Mouse (Mus musculus) gastrocnemius, postnatal 10 days (tissue): ENCODE measurements around the gene Gm21887. TPM values are rescaled to one million over a fixed set of nuclear protein-coding genes. Genes with fewer than 3 reads are reported as not detected.
"Not testable (repeated sequence)": the region's sequence is repeated elsewhere in the genome, so short reads cannot be mapped to it uniquely, and the experiment has no call there.

Source experiments
- DNase-seq: peaks from one replicate; pipeline ENCODE4 v3.0.0; 2021; ENCODE audit warnings: mixed read lengths
- total RNA-seq, 2 experiments: library from RNA; stranded (reverse); gene quantifications; 2 replicates each; pipeline ENCODE4 v1.2.3; 2021

Gm21887 gene
- total RNA-seq, 2 experiments from 2014 or later = 47.0 to 72.9 TPM

DNA sequence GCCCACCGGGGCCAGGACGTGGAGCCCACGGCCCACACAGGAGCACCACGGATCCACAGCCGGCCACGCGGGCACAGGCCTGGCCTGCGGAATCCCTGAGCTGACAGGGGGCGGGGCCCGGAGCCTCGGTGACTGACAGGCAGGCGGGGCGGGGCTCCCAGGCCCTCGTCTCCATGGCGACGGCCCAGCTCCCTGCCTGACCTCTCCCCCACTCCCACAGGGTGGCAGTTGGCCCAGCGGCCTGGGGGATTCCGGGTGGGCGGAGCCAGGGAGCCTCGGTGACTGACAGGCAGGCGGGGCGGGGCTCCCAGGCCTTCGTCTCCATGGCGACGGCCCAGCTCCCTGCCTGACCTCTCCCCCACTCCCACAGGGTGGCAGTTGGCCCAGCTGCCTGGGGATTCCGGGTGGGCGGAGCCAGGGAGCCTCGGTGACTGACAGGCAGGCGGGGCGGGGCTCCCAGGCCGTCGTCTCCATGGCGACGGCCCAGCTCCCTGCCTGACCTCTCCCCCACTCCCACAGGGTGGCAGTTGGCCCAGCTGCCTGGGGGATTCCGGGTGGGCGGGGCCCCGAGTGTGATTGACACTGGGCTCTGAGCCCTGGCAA is 11.5 kb upstream of the Gm21887 start:
- DNase-seq = peak; percentile 100

DNA sequence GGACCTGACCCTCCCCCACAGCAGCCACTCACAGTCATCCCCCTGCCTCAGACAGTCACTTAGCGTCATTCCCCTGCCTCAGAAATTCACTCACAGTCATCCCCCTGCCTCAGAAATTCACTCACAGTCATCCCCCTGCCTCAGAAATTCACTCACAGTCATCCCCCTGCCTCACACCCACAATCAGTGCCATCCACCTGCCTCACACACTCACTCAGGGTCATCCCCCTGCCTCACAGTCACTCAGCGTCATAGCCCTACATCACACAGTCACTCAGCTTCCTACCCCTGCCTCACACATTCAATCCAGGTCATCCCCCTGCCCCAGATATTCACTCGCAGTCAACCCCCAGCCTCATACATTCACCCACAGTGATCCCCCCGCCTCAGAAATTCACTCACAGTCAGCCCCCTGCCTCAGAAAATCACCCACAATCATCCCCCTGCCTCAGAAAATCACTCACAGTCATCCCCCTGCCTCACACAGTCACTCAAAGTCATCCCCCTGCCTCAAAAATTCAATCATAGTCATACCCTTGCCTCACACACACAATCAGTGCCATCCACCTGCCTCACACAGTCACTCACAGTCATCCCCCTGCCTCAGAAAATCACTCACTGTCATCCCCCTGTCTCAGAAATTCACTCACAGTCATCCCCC is 10.8 kb upstream of the Gm21887 start:
- DNase-seq = not testable (repeated sequence)

- DNase-seq = not testable (repeated sequence)
Measured at GRCm38 (mm10) chrX:169999226-169999883, 10.1 kb upstream of the Gm21887 start.

- not testable (repeated sequence) for DNase-seq
Measured at GRCm38 (mm10) chrX:169999912-170000641, 9.4 kb upstream of the Gm21887 start.

DNA sequence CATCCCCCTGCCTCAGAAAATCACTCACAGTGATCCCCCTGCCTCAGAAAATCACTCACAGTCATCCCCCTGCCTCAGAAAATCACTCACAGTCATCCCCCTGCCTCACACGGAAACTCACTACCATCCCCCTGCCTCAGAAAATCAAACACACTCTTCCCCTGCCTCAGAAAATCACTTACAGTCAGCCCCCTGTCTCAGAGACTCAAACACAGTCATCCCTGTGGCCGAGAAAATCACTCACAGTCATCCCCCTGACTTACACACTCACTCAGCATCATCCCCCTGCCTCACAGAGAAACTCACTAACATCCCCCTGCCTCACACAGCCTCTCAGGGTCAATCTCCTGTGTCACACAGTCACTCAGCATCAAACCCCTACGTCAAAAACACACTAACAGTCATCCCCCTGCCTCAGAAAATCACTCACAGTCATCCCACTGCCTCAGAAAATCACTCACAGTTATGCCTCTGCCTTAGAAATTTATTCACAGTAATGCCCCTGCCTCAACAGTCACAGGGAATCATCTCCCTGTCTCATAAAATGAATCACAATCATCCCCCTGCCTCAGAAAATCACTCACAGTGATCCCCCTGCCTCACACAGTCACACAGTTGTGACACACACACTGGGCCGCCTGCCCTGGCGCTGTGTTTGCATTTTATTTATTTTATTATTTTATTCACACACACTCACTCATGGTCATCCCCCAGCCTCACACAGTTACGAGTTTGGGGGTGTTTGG is 8.6 kb upstream of the Gm21887 start:
- DNase-seq = not testable (repeated sequence)

DNA sequence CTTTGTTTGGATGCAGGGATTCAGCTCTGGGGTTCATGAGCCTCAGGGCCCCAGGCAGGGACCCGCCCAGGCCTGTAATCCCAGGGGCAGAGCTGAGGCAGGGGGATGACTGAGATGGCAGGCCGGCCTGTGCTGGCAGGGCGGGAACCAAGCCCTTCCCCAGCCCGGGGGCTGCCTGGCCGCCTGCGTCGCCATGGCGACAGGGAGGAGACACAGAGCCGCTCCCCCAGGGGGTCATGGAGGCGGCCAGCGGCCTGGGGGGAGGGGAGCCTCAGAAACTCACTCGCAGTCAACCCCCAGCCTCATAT is 8.1 kb upstream of the Gm21887 start:
- DNase-seq = not testable (repeated sequence)

DNA sequence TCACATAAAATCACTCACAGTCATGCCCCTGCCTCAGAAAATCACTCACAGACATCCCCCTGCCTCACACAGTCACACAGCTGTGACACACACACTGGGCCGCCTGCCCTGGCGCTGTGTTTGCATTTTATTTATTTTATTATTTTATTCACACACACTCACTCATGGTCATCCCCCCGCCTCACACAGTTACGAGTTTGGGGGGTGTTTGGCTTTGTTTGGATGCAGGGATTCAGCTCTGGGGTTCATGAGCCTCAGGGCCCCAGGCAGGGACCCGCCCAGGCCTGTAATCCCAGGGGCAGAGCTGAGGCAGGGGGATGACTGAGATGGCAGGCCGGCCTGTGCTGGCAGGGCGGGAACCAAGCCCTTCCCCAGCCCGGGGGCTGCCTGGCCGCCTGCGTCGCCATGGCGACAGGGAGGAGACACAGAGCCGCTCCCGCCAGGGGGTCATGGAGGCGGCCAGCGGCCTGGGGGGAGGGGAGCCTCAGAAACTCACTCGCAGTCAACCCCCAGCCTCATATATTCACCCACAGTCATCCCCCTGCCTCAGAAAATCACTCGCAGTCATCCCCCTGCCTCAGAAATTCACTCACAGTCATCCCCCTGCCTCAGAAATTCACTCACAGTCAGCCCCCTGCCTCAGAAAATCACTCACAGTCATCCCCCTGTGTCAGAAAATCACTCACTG is 6.8 kb upstream of the Gm21887 start:
- DNase-seq = not testable (repeated sequence)

- DNase-seq = not testable (repeated sequence)
Measured at GRCm38 (mm10) chrX:170003536-170003935, 5.9 kb upstream of the Gm21887 start.

DNA sequence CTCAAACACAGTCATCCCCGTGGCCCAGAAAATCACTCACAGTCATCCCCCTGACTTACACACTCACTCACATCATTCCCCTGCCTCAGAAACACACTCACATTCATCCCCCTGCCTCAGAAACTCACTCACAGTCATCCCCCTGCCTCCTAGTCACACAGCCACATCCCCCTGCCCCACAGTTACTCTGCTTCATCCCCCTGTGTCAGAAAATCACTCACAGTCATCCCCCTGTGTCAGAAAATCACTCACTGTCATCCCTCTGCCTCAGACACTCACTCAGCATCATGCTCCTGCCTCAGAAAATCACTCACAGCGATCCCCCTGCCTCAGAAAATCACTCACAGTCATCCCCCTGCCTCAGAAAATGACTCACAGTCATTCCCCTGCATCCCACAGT is 5.2 kb upstream of the Gm21887 start:
- DNase-seq = not testable (repeated sequence)

DNA sequence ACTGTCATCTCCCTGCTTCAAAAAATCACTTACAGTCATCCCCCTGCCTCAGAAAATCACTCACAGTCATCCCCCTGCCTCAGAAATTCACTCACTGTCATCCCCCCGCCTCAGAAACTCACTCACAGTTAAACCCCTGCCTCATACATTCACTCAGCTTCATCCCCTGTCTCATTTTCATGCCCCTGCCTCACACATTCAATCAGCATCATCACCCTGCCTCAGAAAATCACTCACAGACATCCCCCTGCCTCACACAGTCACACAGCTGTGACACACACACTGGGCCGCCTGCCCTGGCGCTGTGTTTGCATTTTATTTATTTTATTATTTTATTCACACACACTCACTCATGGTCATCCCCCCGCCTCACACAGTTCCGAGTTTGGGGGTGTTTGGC is 4.7 kb upstream of the Gm21887 start:
- not testable (repeated sequence) for DNase-seq

- DNase-seq = peak; percentile 31
Measured at GRCm38 (mm10) chrX:170005194-170005593, 4.3 kb upstream of the Gm21887 start.

DNA sequence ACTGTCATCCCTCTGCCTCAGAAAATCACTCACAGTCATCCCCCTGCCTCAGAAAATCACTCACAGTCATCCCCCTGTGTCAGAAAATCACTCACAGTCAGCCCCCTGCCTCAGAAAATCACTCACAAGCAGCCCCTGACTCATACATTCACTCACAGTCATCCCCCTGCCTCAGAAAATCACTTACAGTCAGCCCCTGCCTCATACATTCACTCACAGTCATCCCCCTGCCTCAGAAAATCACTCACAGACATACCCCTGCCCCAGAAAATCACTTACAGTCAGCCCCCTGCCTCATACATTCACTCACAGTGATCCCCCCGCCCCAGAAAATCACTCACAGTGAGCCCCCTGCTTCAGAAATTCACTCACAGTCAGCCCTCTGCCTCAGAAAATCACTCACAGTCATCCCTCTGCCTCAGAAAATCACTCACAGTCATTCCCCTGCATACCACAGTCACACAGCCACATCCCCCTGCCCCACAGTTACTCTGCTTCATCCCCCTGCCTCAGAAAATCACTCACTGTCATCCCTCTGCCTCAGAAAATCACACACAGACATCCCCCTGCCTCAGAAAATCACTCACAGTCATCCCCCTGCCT is 3.7 kb upstream of the Gm21887 start:
- not testable (repeated sequence) for DNase-seq

DNA sequence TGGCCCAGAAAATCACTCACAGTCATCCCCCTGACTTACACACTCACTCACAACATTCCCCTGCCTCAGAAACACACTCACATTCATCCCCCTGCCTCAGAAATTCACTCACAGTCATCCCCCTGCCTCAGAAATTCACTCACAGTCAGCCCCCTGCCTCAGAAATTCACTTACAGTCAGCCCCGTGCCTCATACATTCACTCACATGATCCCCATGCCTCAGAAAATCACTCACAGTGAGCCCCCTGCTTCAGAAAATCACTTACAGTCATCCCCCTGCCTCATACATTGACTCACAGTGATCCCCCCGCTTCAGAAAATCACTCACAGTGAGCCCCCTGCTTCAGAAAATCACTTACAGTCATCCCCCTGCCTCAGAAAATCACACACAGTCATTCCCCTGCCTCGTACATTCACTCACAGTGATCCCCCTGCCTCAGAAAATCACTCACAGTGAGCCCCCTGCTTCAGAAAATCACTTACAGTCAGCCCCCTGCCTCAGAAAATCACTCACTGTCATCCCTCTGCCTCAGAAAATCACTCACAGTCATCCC is 2.7 kb upstream of the Gm21887 start:
- DNase-seq = not testable (repeated sequence)

DNA sequence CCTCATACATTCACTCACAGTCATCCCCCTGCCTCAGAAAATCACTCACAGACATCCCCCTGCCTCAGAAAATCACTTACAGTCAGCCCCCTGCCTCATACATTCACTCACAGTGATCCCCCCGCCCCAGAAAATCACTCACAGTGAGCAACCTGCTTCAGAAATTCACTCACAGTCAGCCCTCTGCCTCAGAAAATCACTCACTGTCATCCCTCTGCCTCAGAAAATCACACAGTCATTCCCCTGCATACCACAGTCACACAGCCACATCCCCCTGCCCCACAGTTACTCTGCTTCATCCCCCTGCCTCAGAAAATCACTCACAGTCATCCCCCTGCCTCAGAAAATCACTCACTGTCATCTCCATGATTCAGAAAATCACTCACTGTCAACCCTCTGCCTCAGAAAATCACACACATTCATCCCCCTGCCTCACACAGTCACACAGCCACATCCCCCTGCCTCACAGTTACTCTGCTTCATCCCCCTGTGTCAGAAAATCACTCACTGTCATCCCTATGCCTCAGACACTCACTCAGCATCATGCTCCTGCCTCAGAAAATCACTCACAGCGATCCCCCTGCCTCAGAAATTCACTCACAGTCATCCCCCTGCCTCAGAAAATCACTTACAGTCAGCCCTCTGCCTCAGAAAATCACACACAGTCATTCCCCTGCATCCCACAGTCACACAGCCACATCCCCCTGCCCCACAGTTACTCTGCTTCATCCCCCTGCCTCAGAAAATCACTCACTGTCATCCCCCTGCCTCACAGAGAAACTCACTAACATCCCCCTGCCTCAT is 1.9 kb upstream of the Gm21887 start:
- DNase-seq = not testable (repeated sequence)

- not testable (repeated sequence) for DNase-seq
Measured at GRCm38 (mm10) chrX:170008179-170008467, 1.3 kb upstream of the Gm21887 start.

DNA sequence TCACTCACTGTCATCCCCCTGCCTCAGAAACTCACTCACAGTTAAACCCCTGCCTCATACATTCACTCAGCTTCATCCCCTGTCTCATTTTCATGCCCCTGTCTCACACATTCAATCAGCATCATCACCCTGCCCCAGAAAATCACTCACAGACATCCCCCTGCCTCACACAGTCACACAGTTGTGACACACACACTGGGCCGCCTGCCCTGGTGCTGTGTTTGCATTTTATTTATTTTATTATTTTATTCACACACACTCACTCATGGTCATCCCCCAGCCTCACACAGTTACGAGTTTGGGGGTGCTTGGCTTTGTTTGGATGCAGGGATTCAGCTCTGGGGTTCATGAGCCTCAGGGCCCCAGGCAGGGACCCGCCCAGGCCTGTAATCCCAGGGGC is 875 bp upstream of the Gm21887 start:
- DNase-seq = not testable (repeated sequence)

- peak; percentile 96 for DNase-seq
Measured at GRCm38 (mm10) chrX:170009801-170010221, 352 bp downstream of the Gm21887 start.

DNA sequence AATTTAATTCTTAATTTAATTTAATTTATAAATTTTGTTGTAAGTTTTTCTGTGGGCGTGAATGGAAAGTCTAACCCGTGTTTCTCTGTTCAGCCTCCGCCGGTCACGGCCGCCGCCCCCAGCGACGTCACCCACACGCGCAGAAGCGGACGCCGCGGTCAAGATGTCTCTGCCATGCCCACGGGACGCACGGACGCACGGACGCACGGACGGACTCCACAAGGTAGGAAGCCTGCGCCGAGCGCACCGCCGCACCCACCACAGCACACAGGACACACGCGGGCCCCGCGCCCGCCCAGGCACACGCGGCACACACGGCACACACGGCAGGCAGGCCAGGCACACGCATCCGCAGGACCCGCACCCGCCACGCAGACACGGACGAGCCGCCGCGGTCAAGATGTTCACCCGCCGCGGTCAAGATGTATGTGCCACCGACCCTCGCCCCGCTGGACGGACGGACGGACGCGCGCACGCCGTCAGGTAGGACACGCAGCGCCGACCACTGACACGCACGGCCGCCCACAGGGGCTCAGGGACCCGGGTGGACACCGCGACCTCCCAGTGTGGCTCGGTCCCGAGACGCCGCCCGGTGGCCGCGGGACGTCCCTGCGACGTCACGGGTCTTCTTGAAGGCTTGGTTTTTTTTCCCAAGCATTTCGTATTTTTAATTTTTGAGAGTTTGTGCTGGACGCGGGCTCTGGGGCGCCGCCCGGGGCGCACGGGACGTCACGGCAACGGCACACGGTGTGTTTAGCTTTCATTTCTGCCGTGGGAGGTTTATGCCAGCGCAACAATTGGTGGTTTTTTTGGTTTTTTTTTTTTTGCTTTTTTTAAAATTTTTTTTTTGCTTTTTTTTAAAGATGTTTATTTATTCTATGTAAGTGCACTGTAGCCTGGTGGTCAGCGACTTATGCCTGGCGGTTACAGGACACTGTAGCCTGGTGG is 1.4 kb downstream of the Gm21887 start:
- peak; percentile 62 for DNase-seq

DNA sequence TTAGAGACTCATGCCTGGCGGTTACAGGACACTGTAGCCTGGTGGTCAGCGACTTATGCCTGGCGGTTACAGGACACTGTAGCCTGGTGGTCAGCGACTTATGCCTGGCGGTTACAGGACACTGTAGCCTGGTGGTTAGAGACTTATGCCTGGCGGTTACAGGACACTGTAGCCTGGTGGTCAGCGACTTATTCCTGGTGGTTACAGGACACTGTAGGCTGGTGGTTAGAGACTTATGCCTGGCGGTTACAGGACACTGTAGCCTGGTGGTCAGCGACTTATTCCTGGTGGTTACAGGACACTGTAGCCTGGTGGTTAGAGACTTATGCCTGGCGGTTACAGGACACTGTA is 2.0 kb downstream of the Gm21887 start:
- DNase-seq = not testable (repeated sequence)
